Mouse (Mus musculus): ENCODE measurements around the gene Gng11. TPM values are rescaled to one million over a fixed set of nuclear protein-coding genes. Genes with fewer than 3 reads are reported as not detected.

Gene Gng11
- total and polyA plus RNA-seq, 3 experiments, result not detected

DNA sequence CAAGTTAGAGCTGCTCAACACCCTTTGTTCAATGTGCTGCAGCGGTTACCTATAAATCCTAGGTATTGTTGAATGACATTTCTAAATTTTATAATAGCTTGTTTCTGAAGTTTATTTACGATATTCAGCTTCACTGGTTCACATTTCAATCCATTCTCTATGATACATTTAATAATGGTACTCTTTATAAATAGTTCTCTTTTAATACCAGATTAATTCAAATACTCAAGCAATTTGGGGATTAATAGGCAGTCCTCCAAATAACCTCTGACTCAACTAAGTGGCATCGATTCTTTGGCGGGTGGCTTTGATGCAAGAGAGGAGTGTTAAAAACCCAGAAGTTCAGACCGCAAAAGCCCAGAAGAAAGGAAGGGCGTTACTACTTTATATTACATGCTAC lies 10.2 kb upstream of the Gng11 start, which contains the start of gene Gngt1:
Gene Gngt1 (plus strand): TSS at position 301 of the 400 bp plus-strand sequence.
- in situ Hi-C loops (cut with MboI; ENCODE audit: low pct_ligation_motif_present, low pct_unique_long_range_greater_than_20kb, low sequenced_read_pairs), result no loop called here
- no peak within 1 kb of the TSS for H3K9ac ChIP-seq (ENCODE audit: insufficient read depth, low read depth)
- peaks cover 0 to 7% of the 10 kb centered on the region in 2 experiments; a peak in 1 of 4 replicates for H3K4me1 ChIP-seq (ENCODE audit: control insufficient read depth in 1 of 2, insufficient read depth in 2 of 2)
- H3K79me2 ChIP-seq (replicated peaks; ENCODE audit: control insufficient read depth, extremely low read depth, insufficient read depth, poor library complexity, severe bottlenecking), result no peaks in the 10 kb centered on the region
- dilution Hi-C loops (cut with MboI; ENCODE audit: extremely low pct_ligation_motif_present, extremely low pct_unique_long_range_greater_than_20kb, low sequenced_read_pairs), result no loop called here
- H3K27me3 ChIP-seq (replicated peaks), result no peaks in the 10 kb centered on the region
- H3K4me2 ChIP-seq (ENCODE audit: insufficient read depth, low read depth, poor library complexity, severe bottlenecking), result no peak within 1 kb of the TSS
- H3K27ac ChIP-seq (ENCODE audit: insufficient read depth, low read depth), result no peak within 1 kb of the TSS
- no peaks in the 10 kb centered on the region for H3K36me3 ChIP-seq (replicated peaks in 1 of 2; ENCODE audit: control insufficient read depth in 1 of 2, insufficient read depth in 1 of 2, low read length in 1 of 2)
- no peak for DNase-seq (ENCODE audit: extremely low read depth)
- no peak for TF ChIP-seq NRF1 (IDR thresholded peaks at IDR 0.05; ENCODE audit: low read depth, low read length)
- TF ChIP-seq TCF12 (IDR thresholded peaks at IDR 0.05; ENCODE audit: low read depth, low read length), result no peak
- no peak for TF ChIP-seq ZKSCAN1 (IDR thresholded peaks at IDR 0.05; ENCODE audit: borderline replicate concordance, low read depth, low read length)
- TF ChIP-seq ZNF384 (IDR thresholded peaks at IDR 0.05; ENCODE audit: low read depth, low read length), result no peak
- no peak for TF ChIP-seq NELFE (IDR thresholded peaks at IDR 0.05; ENCODE audit: low read depth, low read length)
- H3K9me3 ChIP-seq (replicated peaks; ENCODE audit: low read length), result no peaks in the 10 kb centered on the region
- no peak within 1 kb of the TSS for H3K4me3 ChIP-seq (replicated peaks in 1 of 3; ENCODE audit: low read depth in 2 of 3, low read length in 2 of 3, poor library complexity in 1 of 3)

- H3K4me1 ChIP-seq (ENCODE audit: control insufficient read depth in 1 of 2, insufficient read depth in 2 of 2), result peaks cover 4 to 14% of the 10 kb centered on the region in 2 experiments; a peak in 3 of 4 replicates
- H3K9me3 ChIP-seq (replicated peaks; ENCODE audit: low read length), result no peaks in the 10 kb centered on the region
- no peak overlapping the region for H3K9ac ChIP-seq (ENCODE audit: insufficient read depth, low read depth)
- no peaks in the 10 kb centered on the region for H3K36me3 ChIP-seq (replicated peaks in 1 of 2; ENCODE audit: control insufficient read depth in 1 of 2, insufficient read depth in 1 of 2, low read length in 1 of 2)
- H3K4me2 ChIP-seq (ENCODE audit: insufficient read depth, low read depth, poor library complexity, severe bottlenecking), result no peak overlapping the region
- no peak overlapping the region for H3K4me3 ChIP-seq (replicated peaks in 1 of 3; ENCODE audit: low read depth in 2 of 3, low read length in 2 of 3, poor library complexity in 1 of 3)
- no peaks in the 10 kb centered on the region for H3K79me2 ChIP-seq (replicated peaks; ENCODE audit: control insufficient read depth, extremely low read depth, insufficient read depth, poor library complexity, severe bottlenecking)
- no peak for DNase-seq (ENCODE audit: extremely low read depth)
- dilution Hi-C loops (cut with MboI; ENCODE audit: extremely low pct_ligation_motif_present, extremely low pct_unique_long_range_greater_than_20kb, low sequenced_read_pairs) (no loop called here), in situ Hi-C loops (cut with MboI; ENCODE audit: low pct_ligation_motif_present, low pct_unique_long_range_greater_than_20kb, low sequenced_read_pairs) (no loop called here)
- no peak for TF ChIP-seq IRF4 (IDR thresholded peaks at IDR 0.05; ENCODE audit: low read depth, low read length)
- TF ChIP-seq MYC (IDR thresholded peaks at IDR 0.05; ENCODE audit: low read depth, low read length), result no peak
- TF ChIP-seq USF1 (IDR thresholded peaks at IDR 0.05; ENCODE audit: low read depth, low read length), result no peak
- TF ChIP-seq CTCF (conservative IDR thresholded peaks at IDR 0.05 in 1 of 2, IDR thresholded peaks at IDR 0.05 in 1 of 2; ENCODE audit: low read depth in 2 of 2, low read length in 2 of 2), result no peak
- TF ChIP-seq CHD1 (IDR thresholded peaks at IDR 0.05; ENCODE audit: low read depth, low read length), result no peak
- TF ChIP-seq CHD2 (IDR thresholded peaks at IDR 0.05; ENCODE audit: low read length), result no peak
- no peak for TF ChIP-seq GABPA (IDR thresholded peaks at IDR 0.05; ENCODE audit: insufficient replicate concordance, low read depth, low read length)
- no peak for TF ChIP-seq ELF1 (IDR thresholded peaks at IDR 0.05; ENCODE audit: low read depth, low read length)
- no peak for TF ChIP-seq UBTF (IDR thresholded peaks at IDR 0.05; ENCODE audit: low read depth, low read length)
- no peak for TF ChIP-seq PAX5 (IDR thresholded peaks at IDR 0.05; ENCODE audit: low read length)
- TF ChIP-seq NRF1 (IDR thresholded peaks at IDR 0.05; ENCODE audit: low read depth, low read length), result no peak
- TF ChIP-seq MAZ (IDR thresholded peaks at IDR 0.05; ENCODE audit: low read depth, low read length), result no peak
- no peak for TF ChIP-seq KAT2A (IDR thresholded peaks at IDR 0.05; ENCODE audit: insufficient replicate concordance, low read length)
- no peak for TF ChIP-seq ZNF384 (IDR thresholded peaks at IDR 0.05; ENCODE audit: low read depth, low read length)
- TF ChIP-seq SMC3 (IDR thresholded peaks at IDR 0.05; ENCODE audit: low read depth, low read length), result no peak
- TF ChIP-seq POLR2A (IDR thresholded peaks at IDR 0.05; ENCODE audit: low read depth, low read length), result no peak
- TF ChIP-seq HCFC1 (IDR thresholded peaks at IDR 0.05; ENCODE audit: low read depth, low read length), result no peak
- H3K27me3 ChIP-seq (replicated peaks), result no peaks in the 10 kb centered on the region
- H3K27ac ChIP-seq (ENCODE audit: insufficient read depth, low read depth), result no peak overlapping the region
Observed at GRCm38 (mm10) chr6:3998089-3998488, 5.6 kb upstream of the Gng11 start.
